Comparison of ENCODE assay signal across 12 mouse cellular contexts in the genomic region with DNA sequence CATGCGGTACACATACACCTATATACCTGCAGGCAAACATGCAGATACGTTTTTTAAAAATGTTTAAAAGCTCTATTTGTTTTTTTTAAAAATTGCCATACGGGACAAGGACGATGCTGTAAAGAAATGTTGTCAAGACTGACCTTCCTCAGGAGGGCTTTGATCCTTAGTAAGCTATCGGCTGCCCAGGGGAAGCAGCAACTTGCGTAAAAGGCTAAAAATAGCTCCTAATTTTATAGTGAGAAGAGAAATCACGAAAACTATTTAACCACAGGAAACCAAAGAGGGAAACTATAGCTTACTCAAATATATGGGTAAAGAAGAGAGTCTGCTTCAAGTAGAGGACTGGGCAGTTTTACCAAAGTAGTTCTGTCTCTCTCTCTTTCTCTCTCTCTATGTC.
"Had no signal": no experiment of that assay in that cellular context is flagged by ENCODE, and none has a peak within 500 bp of the region (broad histone marks: within the 10 kb centered on the region; RNA-seq: fewer than 3 reads in every experiment).

No protein-coding gene starts in this region.

- H3K36me3 ChIP-seq: kidney, embryonic 15.5 days; limb, embryonic 13.5 days; midbrain, embryonic 13.5 days; neural tube, embryonic 12.5 days had no signal

- H3K9ac ChIP-seq: kidney, embryonic 15.5 days; limb, embryonic 13.5 days; liver, embryonic 14.5 days; midbrain, embryonic 13.5 days; neural tube, embryonic 12.5 days had no signal

- H3K4me3 ChIP-seq: kidney, embryonic 15.5 days; limb, embryonic 13.5 days; midbrain, embryonic 13.5 days; neural tube, embryonic 12.5 days had no signal

- DNase-seq: kidney, postnatal 25 days; lung, adult 18-20 months; retina, postnatal 1 day; right cerebral cortex, postnatal 4 days; spleen, adult 18-20 months; thymus, adult 18-20 months; thymus, postnatal 25 days had no signal

- H3K4me2 ChIP-seq: kidney, embryonic 15.5 days; limb, embryonic 13.5 days; midbrain, embryonic 13.5 days; neural tube, embryonic 12.5 days had no signal

- H3K9me3 ChIP-seq: kidney, embryonic 15.5 days; limb, embryonic 13.5 days; midbrain, embryonic 13.5 days; neural tube, embryonic 12.5 days had no signal

- H3K27me3 ChIP-seq: limb, embryonic 13.5 days; midbrain, embryonic 13.5 days; neural tube, embryonic 12.5 days had no signal

- ATAC-seq: midbrain, embryonic 13.5 days had no signal

- H3K27ac ChIP-seq: kidney, embryonic 15.5 days; limb, embryonic 13.5 days; liver, embryonic 14.5 days; midbrain, embryonic 13.5 days; neural tube, embryonic 12.5 days had no signal
